Mouse (Mus musculus): ENCODE measurements around the gene Txndc8.

DNA sequence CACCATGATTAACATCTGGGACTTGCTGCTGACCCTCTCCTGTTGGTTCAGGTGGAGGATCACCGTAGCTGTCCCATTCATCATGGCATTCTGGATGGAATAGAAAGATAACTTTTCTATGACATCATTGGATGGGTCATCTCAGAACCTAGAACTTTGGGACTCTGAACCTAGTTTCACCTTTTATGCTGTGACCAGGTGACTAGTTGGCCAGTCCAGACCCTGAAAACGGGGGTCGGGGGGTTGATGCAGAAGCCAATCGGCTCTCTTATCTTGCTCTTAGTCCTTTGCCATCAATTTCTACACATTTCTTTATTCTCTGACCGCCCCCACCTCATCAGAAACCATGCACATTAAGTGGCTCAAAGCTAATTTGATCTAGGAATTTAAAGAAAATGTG, at the start of gene Txndc8:
- TF ChIP-seq POLR2A (IDR thresholded peaks at IDR 0.05; ENCODE audit: borderline replicate concordance, insufficient read depth, low read length), result no peak
- TF ChIP-seq CTCF (IDR thresholded peaks at IDR 0.05; ENCODE audit: borderline replicate concordance, insufficient read depth, low read depth, low read length), result no peak
